Mouse (Mus musculus) intestine, embryonic 16.5 days (tissue): ENCODE data around the gene Hirip3. TPM values are rescaled to one million over a fixed set of nuclear protein-coding genes. Genes with fewer than 3 reads are reported as not detected.
A peak's percentile ranks its signal among the peaks of the same experiment; 100 is the strongest.

Source experiments
- ATAC-seq: fragments of 200-750 bp; cut with Nextera tagmentation; 2 replicates; pipeline ENCODE4 v1.8.0; 2017; ENCODE audit warnings: moderate TSS enrichment, moderate library complexity
- H3K27ac ChIP-seq: fragments of 300-500 bp; sonication (generic); 2 replicates; pipeline ENCODE4 v1.5.1; 2014; ENCODE audit warnings: mild to moderate bottlenecking, low read length
- H3K27me3 ChIP-seq: fragments of 300-500 bp; sonication (generic); replicated peaks from 2 replicates; pipeline ENCODE4 v1.6.1; 2014; ENCODE audit warnings: low read length, control low read depth, mixed read lengths; ENCODE audit not compliant: control insufficient read depth, insufficient read depth
- H3K36me3 ChIP-seq: fragments of 300-500 bp; sonication (generic); 2 replicates; pipeline ENCODE4 v1.6.1; 2014; ENCODE audit warnings: low read length, control low read depth; ENCODE audit not compliant: control insufficient read depth, insufficient read depth
- H3K4me1 ChIP-seq: fragments of 300-500 bp; sonication (generic); 2 replicates; pipeline ENCODE4 v1.6.1; 2014; ENCODE audit warnings: low read length, control low read depth, mixed read lengths; ENCODE audit not compliant: control insufficient read depth, insufficient read depth
- H3K4me2 ChIP-seq: fragments of 300-500 bp; sonication (generic); 2 replicates; pipeline ENCODE4 v1.6.1; 2014; ENCODE audit warnings: low read depth, low read length, control low read depth
- H3K4me3 ChIP-seq: fragments of 300-500 bp; sonication (generic); 2 replicates; pipeline ENCODE4 v1.5.1; 2014; ENCODE audit warnings: mild to moderate bottlenecking, low read length
- H3K9ac ChIP-seq: fragments of 300-500 bp; sonication (generic); 2 replicates; pipeline ENCODE4 v1.6.1; 2014; ENCODE audit warnings: low read depth, low read length
- H3K9me3 ChIP-seq: fragments of 300-500 bp; sonication (generic); 2 replicates; pipeline ENCODE4 v1.6.1; 2016; ENCODE audit warnings: low read length, control low read depth; ENCODE audit not compliant: control insufficient read depth
- WGBS: fragments of 180-500 bp; shearing (Covaris S2); extraction: QIAGEN DNeasy Blood & Tissue Kit; methylation state at CpG from one replicate; pipeline ENCODE4 v1.1.7; 2014; 5-methylcytosine and 5-hydroxymethylcytosine counted together
- polyA plus RNA-seq: library from polyadenylated mRNA; unstranded; fragments of >200 nt; fragmentation: Nextera tagmentation; extraction: Ambion mirVana; gene quantifications from 2 replicates; pipeline ENCODE4 v1.2.1, GENCODE M21; 2015

The Hirip3 gene
- polyA plus RNA-seq, 1 experiment from 2014 or later, result 24.8 TPM

- Histone ChIP-seq H3K4me3 (no peak overlapping the region), H3K9me3 (no peaks in the 10 kb centered on the region), H3K4me2 (no peak overlapping the region), H3K27me3 (peaks cover 23% of the 10 kb centered on the region), H3K9ac (0 out of 2 replicates have a peak overlapping the region, but pooled peaks have one; percentile 12), H3K36me3 (peaks cover 13% of the 10 kb centered on the region; the same call in 1 of the 2 replicates), H3K27ac (no peak overlapping the region), H3K4me1 (peaks cover 28% of the 10 kb centered on the region)
- 26% methylated on average over 10 of the region's 10 CpGs for WGBS
- 0 out of 2 replicates have a peak, but pooled peaks have one; percentile 4 for ATAC-seq
Observed at GRCm38 (mm10) chr7:126848794-126849193, 13.0 kb upstream of the Hirip3 start.

GRCm38 (mm10) chr7:126850161-126850560 is 11.6 kb upstream of the Hirip3 start:
- no peak overlapping the region for H3K9ac ChIP-seq
- WGBS, result 72% methylated on average over 6 of the region's 6 CpGs
- peak; percentile 62 for ATAC-seq
- peaks cover 28% of the 10 kb centered on the region for H3K4me1 ChIP-seq
- H3K27ac ChIP-seq, result no peak overlapping the region
- no peak overlapping the region for H3K4me2 ChIP-seq
- H3K36me3 ChIP-seq, result peaks cover 14% of the 10 kb centered on the region; the same call in 1 of the 2 replicates
- H3K4me3 ChIP-seq, result no peak overlapping the region
- H3K9me3 ChIP-seq, result no peaks in the 10 kb centered on the region
- H3K27me3 ChIP-seq, result peaks cover 23% of the 10 kb centered on the region

GRCm38 (mm10) chr7:126851192-126851591 is 10.6 kb upstream of the Hirip3 start:
- no peak for ATAC-seq
- 53% methylated on average over 12 of the region's 12 CpGs for WGBS

DNA sequence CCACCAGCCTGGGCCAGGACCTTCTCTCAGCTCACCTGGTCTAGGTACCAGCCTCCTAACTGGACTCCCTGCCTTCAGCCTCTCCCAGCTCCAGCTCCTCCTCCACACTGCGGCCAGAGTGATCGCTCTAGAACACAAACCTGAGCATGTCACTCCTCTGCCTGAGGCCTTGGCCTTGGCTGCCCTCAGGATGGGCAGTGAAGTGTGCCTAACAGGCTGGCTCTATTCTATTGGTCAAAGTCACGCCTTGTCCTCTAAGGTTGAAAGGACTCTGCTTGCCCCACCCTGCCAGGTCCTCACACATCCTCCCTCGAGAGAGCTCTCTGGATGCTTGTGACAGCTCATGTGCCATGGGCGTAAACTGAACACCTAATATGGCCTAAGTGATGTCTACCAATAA is 8.3 kb upstream of the Hirip3 start:
- ATAC-seq, result no peak

More at GRCm38 (mm10) chr7:126851192-126851591, 10.6 kb upstream of the Hirip3 start:
- no peaks in the 10 kb centered on the region for H3K9me3 ChIP-seq
- no peak overlapping the region for H3K4me3 ChIP-seq
- peaks cover 28% of the 10 kb centered on the region for H3K4me1 ChIP-seq
- H3K9ac ChIP-seq, result no peak overlapping the region
- peaks cover 23% of the 10 kb centered on the region for H3K27me3 ChIP-seq
- peaks cover 14% of the 10 kb centered on the region; the same call in 1 of the 2 replicates for H3K36me3 ChIP-seq
- no peak overlapping the region for H3K27ac ChIP-seq
- H3K4me2 ChIP-seq, result no peak overlapping the region

GRCm38 (mm10) chr7:126855641-126856040 is 6.1 kb upstream of the Hirip3 start:
- H3K4me2 ChIP-seq, result no peak overlapping the region
- no peak overlapping the region for H3K27ac ChIP-seq
- no peak for ATAC-seq
- no peak overlapping the region for H3K4me3 ChIP-seq
- H3K36me3 ChIP-seq, result peaks cover 25% of the 10 kb centered on the region
- H3K9ac ChIP-seq, result no peak overlapping the region
- 82% methylated on average over 3 of the region's 3 CpGs for WGBS
- H3K4me1 ChIP-seq, result peaks cover 2% of the 10 kb centered on the region
- no peaks in the 10 kb centered on the region for H3K27me3 ChIP-seq
- H3K9me3 ChIP-seq, result no peaks in the 10 kb centered on the region

More for the DNA sequence above, 8.3 kb upstream of the Hirip3 start:
- peaks cover 10% of the 10 kb centered on the region for H3K27me3 ChIP-seq
- WGBS, result 86% methylated on average over 5 of the region's 5 CpGs
- H3K27ac ChIP-seq, result no peak overlapping the region
- H3K4me3 ChIP-seq, result no peak overlapping the region
- H3K4me1 ChIP-seq, result peaks cover 12% of the 10 kb centered on the region
- no peaks in the 10 kb centered on the region for H3K9me3 ChIP-seq
- peaks cover 25% of the 10 kb centered on the region for H3K36me3 ChIP-seq
- H3K9ac ChIP-seq, result no peak overlapping the region
- H3K4me2 ChIP-seq, result no peak overlapping the region

GRCm38 (mm10) chr7:126856741-126857420 is 4.9 kb upstream of the Hirip3 start:
- Histone ChIP-seq H3K4me3 (no peak overlapping the region), H3K9me3 (no peaks in the 10 kb centered on the region), H3K27me3 (no peaks in the 10 kb centered on the region), H3K4me2 (no peak overlapping the region), H3K36me3 (peaks cover 25% of the 10 kb centered on the region), H3K4me1 (peaks cover 8% of the 10 kb centered on the region), H3K9ac (no peak overlapping the region), H3K27ac (no peak overlapping the region)
- 67% methylated on average over 9 of the region's 9 CpGs for WGBS
- no peak for ATAC-seq

GRCm38 (mm10) chr7:126860987-126861386 is 785 bp upstream of the Hirip3 start:
- Histone ChIP-seq H3K36me3 (peaks cover 11% of the 10 kb centered on the region), H3K4me2 (peak overlapping the region; percentile 62), H3K27me3 (no peaks in the 10 kb centered on the region), H3K9ac (peak overlapping the region; percentile 76), H3K4me3 (peak overlapping the region; percentile 65), H3K27ac (no peak overlapping the region), H3K4me1 (peaks cover 30% of the 10 kb centered on the region), H3K9me3 (no peaks in the 10 kb centered on the region)
- 59% methylated on average over 5 of the region's 5 CpGs for WGBS
- ATAC-seq, result no peak

GRCm38 (mm10) chr7:126862147-126862784 is 494 bp downstream of the Hirip3 start, which contains the start of gene Ino80e:
Gene Ino80e (minus strand): TSS chr7:126862377.
- Histone ChIP-seq H3K4me3 (peak within 1 kb of the TSS; percentile 65), H3K4me1 (peaks cover 30% of the 10 kb centered on the region), H3K27me3 (no peaks in the 10 kb centered on the region), H3K27ac (peak within 1 kb of the TSS; percentile 71), H3K9me3 (no peaks in the 10 kb centered on the region), H3K9ac (peak within 1 kb of the TSS; percentile 76), H3K4me2 (peak within 1 kb of the TSS; percentile 78), H3K36me3 (peaks cover 4% of the 10 kb centered on the region)
- under 1% methylated on average over 41 of the region's 41 CpGs for WGBS
- ATAC-seq, result peak; percentile 75

GRCm38 (mm10) chr7:126863791-126864190 is 2.0 kb downstream of the Hirip3 start:
- H3K9me3 ChIP-seq, result no peaks in the 10 kb centered on the region
- peak overlapping the region; percentile 65 for H3K9ac ChIP-seq
- H3K4me3 ChIP-seq, result peak overlapping the region; percentile 65; the same call in 1 of the 2 replicates
- WGBS, result 58% methylated on average over 6 of the region's 6 CpGs
- no peaks in the 10 kb centered on the region; the same call in 1 of the 2 replicates for H3K36me3 ChIP-seq
- H3K27ac ChIP-seq, result no peak overlapping the region
- H3K4me2 ChIP-seq, result peak overlapping the region; percentile 78
- H3K27me3 ChIP-seq, result no peaks in the 10 kb centered on the region
- ATAC-seq, result no peak
- peaks cover 30% of the 10 kb centered on the region for H3K4me1 ChIP-seq
